Mouse (Mus musculus) limb, embryonic 11.5 days (tissue): ENCODE results near the gene Chst12. TPM values are rescaled to one million over a fixed set of nuclear protein-coding genes. Genes with fewer than 3 reads are reported as not detected.
A peak's percentile ranks its signal among the peaks of the same experiment; 100 is the strongest.

ENCODE experiments used
- ATAC-seq: fragments of 200-750 bp; cut with Nextera tagmentation; 2 replicates; pipeline ENCODE4 v1.8.0; 2017; ENCODE audit warnings: low read depth; ENCODE audit not compliant: insufficient number of reproducible peaks, low FRiP score, low TSS enrichment
- DNase-seq: peaks from one replicate; pipeline ENCODE4 v3.0.0-alpha.2; 2015; ENCODE audit warnings: low spot score
- H3K27ac ChIP-seq: fragments of 300-500 bp; sonication (generic); replicated peaks from 2 replicates; pipeline ENCODE4 v1.5.1; 2014; ENCODE audit warnings: low read depth, mild to moderate bottlenecking, low read length
- H3K27me3 ChIP-seq: fragments of 300-500 bp; sonication (generic); 2 replicates; pipeline ENCODE4 v1.6.1; 2014; ENCODE audit warnings: mild to moderate bottlenecking, low read length, mixed read lengths; ENCODE audit not compliant: control insufficient read depth, insufficient read depth
- H3K36me3 ChIP-seq: fragments of 300-500 bp; sonication (generic); 2 replicates; pipeline ENCODE4 v1.6.1; 2014; ENCODE audit warnings: mild to moderate bottlenecking, low read length, moderate library complexity, mixed read lengths; ENCODE audit not compliant: control insufficient read depth, insufficient read depth
- H3K4me1 ChIP-seq: fragments of 300-500 bp; sonication (generic); 2 replicates; pipeline ENCODE4 v1.6.1; 2014; ENCODE audit warnings: low read length, mixed read lengths; ENCODE audit not compliant: control insufficient read depth, insufficient read depth
- H3K4me2 ChIP-seq: fragments of 300-500 bp; sonication (generic); 2 replicates; pipeline ENCODE4 v1.6.1; 2014; ENCODE audit warnings: low read depth, mild to moderate bottlenecking, moderate library complexity; ENCODE audit not compliant: severe bottlenecking
- H3K4me3 ChIP-seq: fragments of 300-500 bp; sonication (generic); 2 replicates; pipeline ENCODE4 v1.5.1; 2014; ENCODE audit warnings: low read depth, low read length
- H3K9ac ChIP-seq: fragments of 300-500 bp; sonication (generic); 2 replicates; pipeline ENCODE4 v1.6.1; 2014; ENCODE audit warnings: mild to moderate bottlenecking, low read length
- H3K9me3 ChIP-seq: fragments of 300-500 bp; sonication (generic); 2 replicates; pipeline ENCODE4 v1.6.1; 2016; ENCODE audit warnings: low read length; ENCODE audit not compliant: control insufficient read depth
- WGBS: fragments of 180-500 bp; shearing (Covaris S2); extraction: QIAGEN DNeasy Blood & Tissue Kit; methylation state at CpG from one replicate; pipeline ENCODE4 v1.1.7; 2014; 5-methylcytosine and 5-hydroxymethylcytosine counted together
- polyA plus RNA-seq: library from polyadenylated mRNA; unstranded; fragments of >200 nt; fragmentation: Nextera tagmentation; extraction: Ambion mirVana; gene quantifications from 2 replicates; pipeline ENCODE4 v1.2.1, GENCODE M21; 2014

The Chst12 gene
- polyA plus RNA-seq, 1 experiment from 2014 or later, result 16.6 TPM

- H3K36me3 ChIP-seq, result no peaks in the 10 kb centered on the region
- DNase-seq (no peak), ATAC-seq (no peak)
- peaks cover 28% of the 10 kb centered on the region for H3K4me1 ChIP-seq
- H3K27ac ChIP-seq, result no peak overlapping the region
- no peak overlapping the region for H3K4me2 ChIP-seq
- H3K4me3 ChIP-seq, result no peak overlapping the region
- peak overlapping the region; percentile 17; the same call in 1 of the 2 replicates for H3K9ac ChIP-seq
- no peaks in the 10 kb centered on the region for H3K9me3 ChIP-seq
- WGBS, result 58% methylated on average over 27 of the region's 27 CpGs
- H3K27me3 ChIP-seq, result no peaks in the 10 kb centered on the region
These were observed 5.0 kb downstream of the Chst12 start for GRCm38 (mm10) chr5:140510012-140511000.

DNA sequence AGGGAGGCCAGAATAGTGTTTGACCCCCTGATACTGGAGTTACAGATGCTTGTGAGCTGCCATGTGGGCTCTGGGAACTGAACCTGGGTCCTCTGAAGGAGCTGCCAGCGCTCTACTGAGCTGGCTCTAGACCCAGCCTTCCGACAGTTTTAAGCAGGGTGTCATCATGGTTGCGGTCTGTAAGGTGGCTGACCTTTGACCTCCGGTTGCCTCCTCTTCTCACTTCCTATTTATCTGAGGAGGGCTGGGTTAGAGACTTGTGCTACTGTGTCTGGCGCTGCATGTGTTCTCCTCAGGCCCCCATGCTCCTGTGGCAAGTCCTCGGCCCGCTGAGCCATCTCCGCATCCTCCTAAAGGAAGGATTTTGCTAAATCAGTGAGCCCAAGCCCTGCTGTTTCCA is 8.6 kb downstream of the Chst12 start:
- Histone ChIP-seq H3K27ac (no peak overlapping the region), H3K27me3 (no peaks in the 10 kb centered on the region), H3K4me1 (peaks cover 6% of the 10 kb centered on the region), H3K9me3 (no peaks in the 10 kb centered on the region), H3K36me3 (no peaks in the 10 kb centered on the region), H3K9ac (no peak overlapping the region), H3K4me2 (no peak overlapping the region), H3K4me3 (no peak overlapping the region)
- 84% methylated on average over 8 of the region's 8 CpGs for WGBS
- DNase-seq (no peak), ATAC-seq (no peak)

- no peak overlapping the region for H3K27ac ChIP-seq
- DNase-seq (no peak), ATAC-seq (no peak)
- no peak overlapping the region for H3K4me2 ChIP-seq
- H3K27me3 ChIP-seq, result no peaks in the 10 kb centered on the region
- no peak overlapping the region for H3K4me3 ChIP-seq
- no peak overlapping the region for H3K9ac ChIP-seq
- no peaks in the 10 kb centered on the region for H3K9me3 ChIP-seq
- H3K4me1 ChIP-seq, result 0 out of 2 replicates have a peak, but pooled peaks cover 3% of the 10 kb centered on the region
- 52% methylated on average over 7 of the region's 7 CpGs for WGBS
- no peaks in the 10 kb centered on the region for H3K36me3 ChIP-seq
These were observed 9.6 kb downstream of the Chst12 start for GRCm38 (mm10) chr5:140514799-140515486.

- Histone ChIP-seq H3K4me2 (no peak overlapping the region), H3K4me3 (no peak overlapping the region), H3K9ac (no peak overlapping the region), H3K27ac (0 out of 2 replicates have a peak overlapping the region, but pooled peaks have one; percentile 21), H3K9me3 (no peaks in the 10 kb centered on the region), H3K36me3 (no peaks in the 10 kb centered on the region), H3K4me1 (0 out of 2 replicates have a peak, but pooled peaks cover 3% of the 10 kb centered on the region), H3K27me3 (no peaks in the 10 kb centered on the region)
- ATAC-seq, result no peak
- no peak for DNase-seq
- WGBS, result 90% methylated on average over 21 of the region's 21 CpGs
These were observed 12.0 kb downstream of the Chst12 start for GRCm38 (mm10) chr5:140517159-140517920.

GRCm38 (mm10) chr5:140517921-140518230 is 12.5 kb downstream of the Chst12 start:
- Histone ChIP-seq H3K4me3 (no peak overlapping the region), H3K9ac (no peak overlapping the region), H3K27me3 (no peaks in the 10 kb centered on the region), H3K9me3 (no peaks in the 10 kb centered on the region), H3K4me2 (no peak overlapping the region), H3K4me1 (0 out of 2 replicates have a peak, but pooled peaks cover 3% of the 10 kb centered on the region), H3K36me3 (no peaks in the 10 kb centered on the region), H3K27ac (no peak overlapping the region)
- WGBS, result 77% methylated on average over 4 of the region's 4 CpGs
- ATAC-seq (no peak), DNase-seq (no peak)

- Histone ChIP-seq H3K4me1 (0 out of 2 replicates have a peak, but pooled peaks cover 3% of the 10 kb centered on the region), H3K27ac (no peak overlapping the region), H3K4me3 (no peak overlapping the region), H3K4me2 (no peak overlapping the region), H3K9ac (no peak overlapping the region), H3K27me3 (no peaks in the 10 kb centered on the region), H3K36me3 (peaks cover 19% of the 10 kb centered on the region), H3K9me3 (no peaks in the 10 kb centered on the region)
- 85% methylated on average over 1 of the region's 1 CpGs for WGBS
- no peak for ATAC-seq
- DNase-seq, result no peak
These were observed 15.8 kb downstream of the Chst12 start for GRCm38 (mm10) chr5:140521196-140521595.

DNA sequence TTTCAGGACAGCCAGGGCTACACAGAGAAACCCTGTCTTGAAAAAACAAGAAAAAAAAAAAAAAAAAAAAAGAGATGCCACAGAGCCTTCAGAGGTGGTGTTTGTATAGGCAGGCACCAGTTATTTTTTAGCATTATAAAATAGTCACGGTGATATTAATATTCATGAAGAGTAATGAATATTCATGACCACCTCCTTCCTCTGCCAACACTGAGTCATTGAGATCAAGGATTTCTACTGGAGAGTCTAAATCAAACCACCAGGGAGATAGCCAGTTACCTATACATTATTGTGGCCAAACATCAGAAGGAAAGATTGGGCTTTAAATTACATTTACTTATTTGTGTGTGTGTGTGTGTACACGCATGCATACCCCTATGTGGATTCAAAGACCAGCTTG is 21.4 kb downstream of the Chst12 start:
- 88% methylated on average over 2 of the region's 2 CpGs for WGBS
- no peak overlapping the region for H3K4me3 ChIP-seq
- ATAC-seq (no peak), DNase-seq (no peak)
- H3K27me3 ChIP-seq, result no peaks in the 10 kb centered on the region
- H3K9ac ChIP-seq, result no peak overlapping the region
- H3K27ac ChIP-seq, result no peak overlapping the region
- H3K4me1 ChIP-seq, result no peaks in the 10 kb centered on the region
- H3K9me3 ChIP-seq, result no peaks in the 10 kb centered on the region
- no peak overlapping the region for H3K4me2 ChIP-seq
- H3K36me3 ChIP-seq, result peaks cover 22% of the 10 kb centered on the region

DNA sequence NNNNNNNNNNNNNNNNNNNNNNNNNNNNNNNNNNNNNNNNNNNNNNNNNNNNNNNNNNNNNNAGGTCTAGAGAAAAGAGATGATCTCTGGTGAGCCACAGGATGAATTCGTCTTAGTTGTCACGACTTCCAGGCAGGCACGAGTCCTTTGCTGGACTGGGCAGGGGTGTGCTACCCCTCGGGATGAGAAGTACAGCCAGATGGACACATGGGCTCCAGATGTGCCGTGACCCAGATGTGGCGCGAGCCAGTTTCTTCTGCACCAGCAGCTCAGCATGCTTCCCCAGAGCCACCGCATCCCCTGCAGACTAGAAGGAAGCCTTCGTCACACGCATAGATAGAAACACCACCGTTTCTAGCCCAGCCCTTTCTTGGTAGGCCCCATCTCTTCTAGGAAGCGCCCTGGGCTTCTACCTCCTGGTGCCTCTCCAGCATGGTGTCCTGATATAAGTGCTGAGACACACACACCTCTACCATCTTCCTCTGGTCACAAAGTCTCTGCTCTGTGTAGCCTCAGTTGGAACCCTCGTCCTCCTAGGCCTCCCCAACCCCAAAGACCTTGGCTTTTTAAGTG is 32.8 kb downstream of the Chst12 start:
- no peak; the same call in 1 of the 2 replicates for ATAC-seq
- H3K9me3 ChIP-seq, result no peaks in the 10 kb centered on the region
- H3K27ac ChIP-seq, result no peak overlapping the region
- H3K4me2 ChIP-seq, result no peak overlapping the region
- 34% methylated on average over 13 of the region's 13 CpGs for WGBS
- no peaks in the 10 kb centered on the region for H3K4me1 ChIP-seq
- no peak overlapping the region for H3K4me3 ChIP-seq
- H3K9ac ChIP-seq, result no peak overlapping the region
- H3K36me3 ChIP-seq, result no peaks in the 10 kb centered on the region
- DNase-seq, result peak; percentile 68
- no peaks in the 10 kb centered on the region for H3K27me3 ChIP-seq
